28 mouse cellular contexts compared by ENCODE assay signal in genomic region chr10:75845306-75845930, GRCm38 (mm10). TPM values are rescaled to one million over a fixed set of nuclear protein-coding genes. Genes with fewer than 3 reads are reported as not detected.
DNase-seq lines count a peak whose midpoint lies in the region; ATAC-seq and TF ChIP-seq lines count a peak whose summit lies in the region.
"Had no signal": no experiment of that assay in that cellular context is flagged by ENCODE, and none has a peak within 500 bp of the region (broad histone marks: within the 10 kb centered on the region; RNA-seq: fewer than 3 reads in every experiment).

No protein-coding gene starts in this region.

- peak; percentile 71 for TF ChIP-seq EP300 in liver, embryonic 14.5 days (IDR thresholded peaks at IDR 0.05; ENCODE audit: low read depth)

- 71% methylated on average over 6 of the region's 6 CpGs for WGBS in intestine, embryonic 15.5 days
- 58% methylated on average over 6 of the region's 6 CpGs for WGBS in intestine, postnatal 0 days
- WGBS in bone marrow, adult 2 months = 63% methylated on average over 6 of the region's 6 CpGs
- 30% methylated on average over 6 of the region's 6 CpGs for WGBS in liver, embryonic 14.5 days (ENCODE audit: insufficient replicate concordance)
- WGBS in hindbrain, postnatal 0 days = 85% methylated on average over 6 of the region's 6 CpGs

- TF ChIP-seq POLR2A in bone marrow, adult 2 months (IDR thresholded peaks at IDR 0.05; ENCODE audit: borderline replicate concordance, control insufficient read depth, low read depth, low read length) = no peak

- no peak overlapping the region for H3K27ac ChIP-seq in intestine, embryonic 15.5 days
- H3K27ac ChIP-seq in intestine, postnatal 0 days (ENCODE audit: low read depth, low read length) = no peak overlapping the region
- peak overlapping the region; percentile 74 for H3K27ac ChIP-seq in bone marrow, adult 2 months (ENCODE audit: control insufficient read depth, insufficient read depth, low read depth, low read length, poor library complexity)
- H3K27ac ChIP-seq in liver, embryonic 14.5 days = peak overlapping the region; percentile 65
- H3K27ac ChIP-seq in hindbrain, postnatal 0 days = no peak overlapping the region
- H3K27ac ChIP-seq: forebrain, embryonic 13.5 days; hindbrain, embryonic 10.5 days; kidney, postnatal 0 days; left cerebral cortex, adult 2 months; limb, embryonic 12.5 days; neural tube, embryonic 13.5 days had no signal

- H3K27me3 ChIP-seq in intestine, embryonic 15.5 days (replicated peaks) = no peaks in the 10 kb centered on the region; the same call in 1 of the 2 replicates
- no peaks in the 10 kb centered on the region for H3K27me3 ChIP-seq in intestine, postnatal 0 days (replicated peaks; ENCODE audit: control insufficient read depth, insufficient read depth, low read length)
- H3K27me3 ChIP-seq in liver, embryonic 14.5 days (ENCODE audit: control insufficient read depth, insufficient read depth, low read length) = no peaks in the 10 kb centered on the region
- no peaks in the 10 kb centered on the region for H3K27me3 ChIP-seq in hindbrain, postnatal 0 days (ENCODE audit: insufficient read depth, low read length)
- H3K27me3 ChIP-seq: forebrain, embryonic 13.5 days; limb, embryonic 12.5 days; neural tube, embryonic 13.5 days had no signal

- H3K4me1 ChIP-seq in intestine, embryonic 15.5 days (replicated peaks) = no peaks in the 10 kb centered on the region
- H3K4me1 ChIP-seq in intestine, postnatal 0 days (replicated peaks; ENCODE audit: control insufficient read depth, insufficient read depth, low read length) = no peaks in the 10 kb centered on the region
- H3K4me1 ChIP-seq in bone marrow, adult 2 months (ENCODE audit: control insufficient read depth, insufficient read depth, low read length) = no peaks in the 10 kb centered on the region; the same call in 1 of the 2 replicates
- peaks cover 24 to 25% of the 10 kb centered on the region in 2 experiments for H3K4me1 ChIP-seq in liver, embryonic 14.5 days (replicated peaks; ENCODE audit: control insufficient read depth in 2 of 2, insufficient read depth in 2 of 2, low read length in 1 of 2)
- no peaks in the 10 kb centered on the region for H3K4me1 ChIP-seq in hindbrain, postnatal 0 days (ENCODE audit: insufficient read depth, low read length)
- H3K4me1 ChIP-seq: forebrain, embryonic 13.5 days; limb, embryonic 12.5 days had no signal

- ATAC-seq in intestine, embryonic 15.5 days = peak; percentile 55; the same call in 1 of the 2 replicates
- ATAC-seq in intestine, postnatal 0 days = no peak
- ATAC-seq in erythroblast, adult 5-6 weeks (replicated peaks; ENCODE audit: low FRiP score, poor library complexity, severe bottlenecking) = peak; percentile 95
- peak; percentile 100 for ATAC-seq in liver, embryonic 14.5 days (ENCODE audit: insufficient read depth)
- ATAC-seq in hindbrain, postnatal 0 days = no peak
- ATAC-seq: activated CD4-positive, CD25-positive, alpha-beta regulatory T cell, adult 4 months; forebrain, embryonic 13.5 days; inflammation-experienced regulatory T-cells, adult 6 months; lung, postnatal 0 days; Patski had no signal

- no peak overlapping the region for H3K4me2 ChIP-seq in intestine, embryonic 15.5 days (replicated peaks)
- no peak overlapping the region for H3K4me2 ChIP-seq in intestine, postnatal 0 days (replicated peaks; ENCODE audit: low read depth)
- peak overlapping the region; percentile 60 for H3K4me2 ChIP-seq in liver, embryonic 14.5 days (ENCODE audit: low read depth)
- no peak overlapping the region for H3K4me2 ChIP-seq in hindbrain, postnatal 0 days (ENCODE audit: low read depth, low read length)
- H3K4me2 ChIP-seq: forebrain, embryonic 13.5 days; limb, embryonic 12.5 days; neural tube, embryonic 13.5 days had no signal

- no peaks in the 10 kb centered on the region for H3K9me3 ChIP-seq in intestine, embryonic 15.5 days
- H3K9me3 ChIP-seq in intestine, postnatal 0 days (ENCODE audit: control insufficient read depth) = no peaks in the 10 kb centered on the region
- H3K9me3 ChIP-seq in liver, embryonic 14.5 days (ENCODE audit: control insufficient read depth, low read length) = no peaks in the 10 kb centered on the region
- no peaks in the 10 kb centered on the region for H3K9me3 ChIP-seq in hindbrain, postnatal 0 days (ENCODE audit: low read length)
- H3K9me3 ChIP-seq: forebrain, embryonic 13.5 days; hindbrain, embryonic 10.5 days; limb, embryonic 12.5 days; neural tube, embryonic 13.5 days had no signal

- no peak overlapping the region for H3K4me3 ChIP-seq in intestine, embryonic 15.5 days (replicated peaks)
- H3K4me3 ChIP-seq in intestine, postnatal 0 days (ENCODE audit: low read depth, low read length) = no peak overlapping the region
- H3K4me3 ChIP-seq in bone marrow, adult 2 months (replicated peaks; ENCODE audit: control insufficient read depth, low read depth, low read length) = no peak overlapping the region
- H3K4me3 ChIP-seq in liver, embryonic 14.5 days (ENCODE audit: insufficient read depth in 1 of 2, low read depth in 2 of 2, low read length in 2 of 2) = no peak overlapping the region
- no peak overlapping the region for H3K4me3 ChIP-seq in hindbrain, postnatal 0 days (ENCODE audit: low read length)
- H3K4me3 ChIP-seq: forebrain, embryonic 13.5 days; hindbrain, embryonic 10.5 days; left cerebral cortex, adult 2 months; limb, embryonic 12.5 days; neural tube, embryonic 13.5 days had no signal

- H3K9ac ChIP-seq in intestine, embryonic 15.5 days = no peak overlapping the region
- no peak overlapping the region for H3K9ac ChIP-seq in intestine, postnatal 0 days (ENCODE audit: low read depth, low read length)
- peak overlapping the region; percentile 48 for H3K9ac ChIP-seq in liver, embryonic 14.5 days (replicated peaks)
- H3K9ac ChIP-seq in hindbrain, postnatal 0 days (replicated peaks; ENCODE audit: low read length) = no peak overlapping the region
- H3K9ac ChIP-seq: forebrain, embryonic 13.5 days; limb, embryonic 12.5 days; neural tube, embryonic 13.5 days had no signal

- DNase-seq in liver, embryonic 14.5 days (ENCODE audit: low read depth in 3 of 3, low spot score in 3 of 3) = peak; percentile 69 to 79 (median 77)
- DNase-seq in frontal cortex, adult 2 months (ENCODE audit: extremely low spot score in 1 of 2, low spot score in 1 of 2) = no peak
- no peak for DNase-seq in hindbrain, postnatal 0 days (ENCODE audit: low spot score)
- DNase-seq in Muller cell, postnatal 12 days (ENCODE audit: inconsistent ontology term) = no peak
- DNase-seq: adrenal gland, postnatal 14 days; B cell, adult 2 months; cerebellum, adult 9-10 months; thymus, postnatal 25 days had no signal

- no peaks in the 10 kb centered on the region for H3K36me3 ChIP-seq in intestine, embryonic 15.5 days
- H3K36me3 ChIP-seq in intestine, postnatal 0 days (ENCODE audit: control insufficient read depth, insufficient read depth) = no peaks in the 10 kb centered on the region
- no peaks in the 10 kb centered on the region for H3K36me3 ChIP-seq in liver, embryonic 14.5 days (replicated peaks; ENCODE audit: control insufficient read depth, insufficient read depth, low read depth)
- no peaks in the 10 kb centered on the region for H3K36me3 ChIP-seq in hindbrain, postnatal 0 days (ENCODE audit: insufficient read depth, low read length)
- H3K36me3 ChIP-seq: hindbrain, embryonic 10.5 days; limb, embryonic 12.5 days; neural tube, embryonic 13.5 days had no signal

- no peak for TF ChIP-seq CTCF in intestine, postnatal 0 days (IDR thresholded peaks at IDR 0.05; ENCODE audit: low read depth)
- no peak for TF ChIP-seq CTCF in bone marrow, adult 2 months (IDR thresholded peaks at IDR 0.05; ENCODE audit: control insufficient read depth, insufficient read depth, low read length)
- no peak for TF ChIP-seq CTCF in liver, embryonic 14.5 days (IDR thresholded peaks at IDR 0.05; ENCODE audit: low read depth)
- TF ChIP-seq CTCF in hindbrain, postnatal 0 days (IDR thresholded peaks at IDR 0.05; ENCODE audit: low read depth) = no peak

RNA-seq across cellular contexts. Expression of gene Gstt2, which starts 8.2 kb away (rescaled TPM):
- polyA plus RNA-seq in intestine, embryonic 15.5 days (2015; fragmentation: Nextera tagmentation; extraction: Ambion mirVana) = 57.5 and 63.1 TPM in 2 replicates
- polyA plus RNA-seq in intestine, postnatal 0 days (2015; fragmentation: Nextera tagmentation; extraction: Ambion mirVana) = 74.4 and 81.5 TPM in 2 replicates
- 18.1 and 28.1 TPM in 2 replicates for polyA plus RNA-seq in bone marrow, adult 2 months (2011; ENCODE audit: insufficient read depth, insufficient read length, low replicate concordance, missing spikeins)
- total RNA-seq in erythroblast, adult 5-6 weeks (2015; ENCODE audit: low replicate concordance) = 7.9 and 8.8 TPM in 2 replicates
- total RNA-seq in erythroblast, adult 5-6 weeks (2017; ENCODE audit: low replicate concordance) = 2.4 and 11.0 TPM in 2 replicates
- 33.8 and 36.4 TPM in 2 replicates for polyA plus RNA-seq in liver, embryonic 14.5 days (2012; rRNA removed)
- polyA plus RNA-seq in liver, embryonic 14.5 days (2014; fragmentation: Nextera tagmentation; extraction: Ambion mirVana) = 42.7 and 43.7 TPM in 2 replicates
- 17.8 and 20.9 TPM in 2 replicates for polyA plus RNA-seq in frontal cortex, adult 2 months (2012; rRNA removed)
- 2.1 and 10.2 TPM in 2 replicates for total RNA-seq in hindbrain, postnatal 0 days (2014; rRNA removed)
- 9.3 and 11.1 TPM in 2 replicates for polyA plus RNA-seq in hindbrain, postnatal 0 days (2015; fragmentation: Nextera tagmentation; extraction: Ambion mirVana)

RNA-seq across cellular contexts. Expression of gene Mif, which starts 14.6 kb away (rescaled TPM):
- polyA plus RNA-seq in intestine, embryonic 15.5 days (2015; fragmentation: Nextera tagmentation; extraction: Ambion mirVana) = 2,230 and 2,305 TPM in 2 replicates
- polyA plus RNA-seq in intestine, postnatal 0 days (2015; fragmentation: Nextera tagmentation; extraction: Ambion mirVana) = 489 and 529 TPM in 2 replicates
- polyA plus RNA-seq in bone marrow, adult 2 months (2011; ENCODE audit: insufficient read depth, insufficient read length, low replicate concordance, missing spikeins) = 205 and 344 TPM in 2 replicates
- total RNA-seq in erythroblast, adult 5-6 weeks (2015; ENCODE audit: low replicate concordance) = 47.2 and 79.7 TPM in 2 replicates
- total RNA-seq in erythroblast, adult 5-6 weeks (2017; ENCODE audit: low replicate concordance) = 48.1 and 65.8 TPM in 2 replicates
- 846 and 879 TPM in 2 replicates for polyA plus RNA-seq in liver, embryonic 14.5 days (2012; rRNA removed)
- polyA plus RNA-seq in liver, embryonic 14.5 days (2014; fragmentation: Nextera tagmentation; extraction: Ambion mirVana) = 746 and 755 TPM in 2 replicates
- polyA plus RNA-seq in frontal cortex, adult 2 months (2012; rRNA removed) = 1,072 and 1,398 TPM in 2 replicates
- total RNA-seq in hindbrain, postnatal 0 days (2014; rRNA removed) = 1,072 and 1,222 TPM in 2 replicates
- polyA plus RNA-seq in hindbrain, postnatal 0 days (2015; fragmentation: Nextera tagmentation; extraction: Ambion mirVana) = 1,792 and 1,891 TPM in 2 replicates

RNA-seq across cellular contexts. Expression of gene Gstt4, which starts 23.1 kb away (rescaled TPM):
- not detected in 2 replicates for polyA plus RNA-seq in intestine, embryonic 15.5 days (2015; fragmentation: Nextera tagmentation; extraction: Ambion mirVana)
- not detected in 2 replicates for polyA plus RNA-seq in intestine, postnatal 0 days (2015; fragmentation: Nextera tagmentation; extraction: Ambion mirVana)
- not detected in 2 replicates for polyA plus RNA-seq in bone marrow, adult 2 months (2011; ENCODE audit: insufficient read depth, insufficient read length, low replicate concordance, missing spikeins)
- total RNA-seq in erythroblast, adult 5-6 weeks (2015; ENCODE audit: low replicate concordance) = not detected in 2 replicates
- 0.84 TPM in 1 of 2 replicates, not detected in the other for total RNA-seq in erythroblast, adult 5-6 weeks (2017; ENCODE audit: low replicate concordance)
- not detected in 2 replicates for polyA plus RNA-seq in liver, embryonic 14.5 days (2012; rRNA removed)
- polyA plus RNA-seq in liver, embryonic 14.5 days (2014; fragmentation: Nextera tagmentation; extraction: Ambion mirVana) = 0.10 TPM in 1 of 2 replicates, not detected in the other
- not detected in 2 replicates for polyA plus RNA-seq in frontal cortex, adult 2 months (2012; rRNA removed)
- total RNA-seq in hindbrain, postnatal 0 days (2014; rRNA removed) = not detected in 2 replicates
- polyA plus RNA-seq in hindbrain, postnatal 0 days (2015; fragmentation: Nextera tagmentation; extraction: Ambion mirVana) = not detected in 2 replicates
- total RNA-seq: gastrocnemius, postnatal 4 days; layer of hippocampus, adult 18-20 months; left cerebral cortex, adult 2 months; monocyte, adult 5-6 weeks had no signal
- polyA plus RNA-seq: embryonic facial prominence, embryonic 14.5 days; forebrain, embryonic 13.5 days; heart, embryonic 14.5 days; hindbrain, embryonic 10.5 days; inflammation-experienced regulatory T-cells, adult 6 months; kidney, postnatal 0 days; limb, embryonic 12.5 days; lung, postnatal 0 days; neural tube, embryonic 13.5 days; Patski; stomach, embryonic 14.5 days had no signal

RNA-seq across cellular contexts. Expression of gene Gstt1, which starts 47.0 kb away (rescaled TPM):
- polyA plus RNA-seq in intestine, embryonic 15.5 days (2015; fragmentation: Nextera tagmentation; extraction: Ambion mirVana) = 15.0 and 16.6 TPM in 2 replicates
- polyA plus RNA-seq in intestine, postnatal 0 days (2015; fragmentation: Nextera tagmentation; extraction: Ambion mirVana) = 11.6 and 14.4 TPM in 2 replicates
- polyA plus RNA-seq in bone marrow, adult 2 months (2011; ENCODE audit: insufficient read depth, insufficient read length, low replicate concordance, missing spikeins) = 19.9 and 22.5 TPM in 2 replicates
- 6.3 and 24.0 TPM in 2 replicates for total RNA-seq in erythroblast, adult 5-6 weeks (2015; ENCODE audit: low replicate concordance)
- 4.1 and 6.8 TPM in 2 replicates for total RNA-seq in erythroblast, adult 5-6 weeks (2017; ENCODE audit: low replicate concordance)
- polyA plus RNA-seq in liver, embryonic 14.5 days (2012; rRNA removed) = 71.5 and 90.6 TPM in 2 replicates
- 68.8 and 75.7 TPM in 2 replicates for polyA plus RNA-seq in liver, embryonic 14.5 days (2014; fragmentation: Nextera tagmentation; extraction: Ambion mirVana)
- 29.8 and 39.9 TPM in 2 replicates for polyA plus RNA-seq in frontal cortex, adult 2 months (2012; rRNA removed)
- total RNA-seq in hindbrain, postnatal 0 days (2014; rRNA removed) = 38.1 and 39.3 TPM in 2 replicates
- 20.8 and 24.4 TPM in 2 replicates for polyA plus RNA-seq in hindbrain, postnatal 0 days (2015; fragmentation: Nextera tagmentation; extraction: Ambion mirVana)
- total RNA-seq: monocyte, adult 5-6 weeks had no signal

RNA-seq across cellular contexts. Expression of gene Derl3, which starts 47.8 kb away (rescaled TPM):
- polyA plus RNA-seq in intestine, embryonic 15.5 days (2015; fragmentation: Nextera tagmentation; extraction: Ambion mirVana) = 4.4 and 8.5 TPM in 2 replicates
- 2.8 and 3.7 TPM in 2 replicates for polyA plus RNA-seq in intestine, postnatal 0 days (2015; fragmentation: Nextera tagmentation; extraction: Ambion mirVana)
- 1.2 and 2.5 TPM in 2 replicates for polyA plus RNA-seq in bone marrow, adult 2 months (2011; ENCODE audit: insufficient read depth, insufficient read length, low replicate concordance, missing spikeins)
- 1.7 TPM in 1 of 2 replicates, not detected in the other for total RNA-seq in erythroblast, adult 5-6 weeks (2015; ENCODE audit: low replicate concordance)
- not detected in 2 replicates for total RNA-seq in erythroblast, adult 5-6 weeks (2017; ENCODE audit: low replicate concordance)
- polyA plus RNA-seq in liver, embryonic 14.5 days (2012; rRNA removed) = 0.23 and 0.47 TPM in 2 replicates
- polyA plus RNA-seq in liver, embryonic 14.5 days (2014; fragmentation: Nextera tagmentation; extraction: Ambion mirVana) = 0.18 TPM in 1 of 2 replicates, not detected in the other
- polyA plus RNA-seq in frontal cortex, adult 2 months (2012; rRNA removed) = 5.3 and 6.5 TPM in 2 replicates
- 0.79 and 1.8 TPM in 2 replicates for total RNA-seq in hindbrain, postnatal 0 days (2014; rRNA removed)
- 0.63 and 0.74 TPM in 2 replicates for polyA plus RNA-seq in hindbrain, postnatal 0 days (2015; fragmentation: Nextera tagmentation; extraction: Ambion mirVana)

Comparison
In these comparisons a context has a peak if more than half of its experiments do, and no peak if none do; other contexts are left out.
1. ATAC-seq: peak in intestine, embryonic 15.5 days (single experiment), erythroblast, adult 5-6 weeks (single experiment) and liver, embryonic 14.5 days (single experiment); none in intestine, postnatal 0 days (single experiment) and hindbrain, postnatal 0 days (single experiment).
2. H3K27ac ChIP-seq: peak in bone marrow, adult 2 months (single experiment) and liver, embryonic 14.5 days (single experiment); none in intestine, embryonic 15.5 days (single experiment), intestine, postnatal 0 days (single experiment) and hindbrain, postnatal 0 days (single experiment).
3. DNase-seq: peak in liver, embryonic 14.5 days (3 of 3); none in frontal cortex, adult 2 months (0 of 2), hindbrain, postnatal 0 days (single experiment) and Muller cell, postnatal 12 days (single experiment).